Mouse (Mus musculus): ENCODE data around the gene Fbn1. TPM values are rescaled to one million over a fixed set of nuclear protein-coding genes. Genes with fewer than 3 reads are reported as not detected.

Gene Fbn1
- polyA plus RNA-seq, 1 experiment from 2014 or later = 32.5 TPM

DNA sequence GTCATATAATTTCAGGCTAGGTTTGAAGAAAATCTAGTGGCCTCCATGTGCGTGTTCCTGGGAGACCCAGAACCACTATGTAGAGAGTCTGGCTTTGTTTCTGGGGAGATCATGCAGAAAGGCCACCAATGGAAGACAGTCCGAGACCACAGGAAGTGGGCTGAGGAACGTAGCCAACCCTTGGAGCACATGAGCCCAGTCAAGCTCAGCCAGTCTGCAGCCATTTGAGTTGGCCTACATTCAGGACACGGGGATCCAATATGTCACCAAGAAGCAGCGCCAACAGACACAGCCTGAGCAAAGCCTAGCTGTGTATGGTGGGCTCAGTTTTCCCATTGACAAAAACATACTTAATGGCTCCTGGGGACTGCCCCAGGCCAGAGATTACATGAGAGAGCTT is 11.1 kb downstream of the Fbn1 start:
- peaks cover 3% of the 10 kb centered on the region; the same call in 1 of the 2 replicates for H3K36me3 ChIP-seq
- no peak overlapping the region for H3K27ac ChIP-seq
- H3K9me3 ChIP-seq = no peaks in the 10 kb centered on the region
- H3K9ac ChIP-seq = no peak overlapping the region
- no peaks in the 10 kb centered on the region for H3K27me3 ChIP-seq
- H3K4me3 ChIP-seq = no peak overlapping the region
- 84% methylated on average over 5 of the region's 5 CpGs for WGBS
- H3K4me2 ChIP-seq = no peak overlapping the region
- no peak for ATAC-seq (ENCODE audit: borderline replicate concordance, extremely low read depth, low FRiP score, low TSS enrichment)
- peaks cover 22% of the 10 kb centered on the region for H3K4me1 ChIP-seq

DNA sequence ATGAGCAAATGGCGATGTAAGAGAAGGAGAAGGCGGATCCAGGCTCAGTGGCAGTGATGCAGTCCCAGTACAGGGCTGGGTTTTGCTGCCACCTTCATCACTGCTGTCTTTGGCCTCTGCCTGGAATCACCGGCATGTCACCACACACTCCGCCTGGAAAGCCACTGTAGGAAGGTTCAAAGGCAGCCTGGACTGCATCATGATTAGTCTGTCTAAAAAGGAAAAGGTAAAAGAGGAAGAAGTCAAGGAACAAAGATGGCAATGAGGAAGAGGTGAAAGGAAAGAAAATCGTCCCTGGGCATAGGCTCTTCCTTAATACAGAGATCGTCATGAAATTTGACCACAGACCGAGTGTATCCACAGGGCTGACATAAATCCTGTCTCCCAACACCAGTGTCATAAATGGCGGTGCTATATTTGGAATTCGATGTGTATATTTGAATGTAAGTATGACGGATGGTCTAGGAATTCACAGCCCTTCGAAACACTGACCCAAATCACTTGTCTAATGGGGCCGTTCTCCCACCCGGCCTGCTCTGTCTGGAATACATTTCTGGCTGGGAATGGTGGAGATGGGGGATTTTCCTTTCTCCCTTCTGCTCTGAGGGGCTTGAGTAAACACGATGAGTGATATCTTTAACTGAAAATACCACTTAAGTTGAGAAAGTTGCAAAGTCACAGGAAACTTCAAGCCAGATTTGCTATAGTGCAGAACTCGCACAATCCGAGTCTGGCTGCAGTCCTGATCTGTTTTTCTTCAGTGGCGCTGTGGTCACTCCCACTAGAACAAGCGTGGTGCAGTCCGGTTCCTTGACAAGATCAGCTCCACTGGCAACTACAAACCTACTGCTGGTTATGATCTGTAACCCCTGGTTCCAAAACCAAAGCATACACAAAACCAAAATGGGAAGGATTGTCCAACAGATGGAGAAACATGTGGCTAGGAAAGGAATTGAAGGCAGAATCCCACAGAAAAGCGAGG is 12.7 kb downstream of the Fbn1 start:
- Histone ChIP-seq H3K4me3 (no peak overlapping the region), H3K9ac (no peak overlapping the region), H3K36me3 (peaks cover 3% of the 10 kb centered on the region; the same call in 1 of the 2 replicates), H3K9me3 (no peaks in the 10 kb centered on the region), H3K4me1 (peaks cover 22% of the 10 kb centered on the region), H3K4me2 (no peak overlapping the region), H3K27ac (no peak overlapping the region), H3K27me3 (no peaks in the 10 kb centered on the region)
- 55% methylated on average over 20 of the region's 20 CpGs for WGBS
- ATAC-seq (ENCODE audit: borderline replicate concordance, extremely low read depth, low FRiP score, low TSS enrichment) = no peak

DNA sequence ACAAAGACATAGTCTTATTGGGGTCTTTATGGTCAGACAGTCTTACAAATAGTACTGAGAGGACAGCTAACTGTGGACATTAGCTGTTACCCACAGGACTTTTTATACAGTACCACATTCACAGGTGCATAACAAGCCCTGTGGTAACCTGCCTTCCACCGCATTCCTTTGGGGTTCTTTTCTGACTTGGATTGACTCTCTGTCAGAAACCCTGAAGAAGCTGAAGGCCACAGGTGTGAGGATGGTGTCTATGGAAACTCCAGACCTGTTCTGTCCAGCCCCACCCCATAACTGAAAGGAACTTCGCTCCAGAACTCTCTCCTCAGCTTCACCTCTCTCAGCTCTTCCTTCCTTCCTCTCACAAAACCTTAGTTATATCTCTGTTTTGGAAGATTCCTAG is 13.5 kb downstream of the Fbn1 start:
- Histone ChIP-seq H3K9me3 (no peaks in the 10 kb centered on the region), H3K4me3 (no peak overlapping the region), H3K27ac (no peak overlapping the region), H3K4me1 (peaks cover 22% of the 10 kb centered on the region), H3K27me3 (no peaks in the 10 kb centered on the region), H3K9ac (no peak overlapping the region), H3K4me2 (no peak overlapping the region), H3K36me3 (peaks cover 3% of the 10 kb centered on the region; the same call in 1 of the 2 replicates)
- 92% methylated on average over 2 of the region's 2 CpGs for WGBS
- ATAC-seq (ENCODE audit: borderline replicate concordance, extremely low read depth, low FRiP score, low TSS enrichment) = no peak

DNA sequence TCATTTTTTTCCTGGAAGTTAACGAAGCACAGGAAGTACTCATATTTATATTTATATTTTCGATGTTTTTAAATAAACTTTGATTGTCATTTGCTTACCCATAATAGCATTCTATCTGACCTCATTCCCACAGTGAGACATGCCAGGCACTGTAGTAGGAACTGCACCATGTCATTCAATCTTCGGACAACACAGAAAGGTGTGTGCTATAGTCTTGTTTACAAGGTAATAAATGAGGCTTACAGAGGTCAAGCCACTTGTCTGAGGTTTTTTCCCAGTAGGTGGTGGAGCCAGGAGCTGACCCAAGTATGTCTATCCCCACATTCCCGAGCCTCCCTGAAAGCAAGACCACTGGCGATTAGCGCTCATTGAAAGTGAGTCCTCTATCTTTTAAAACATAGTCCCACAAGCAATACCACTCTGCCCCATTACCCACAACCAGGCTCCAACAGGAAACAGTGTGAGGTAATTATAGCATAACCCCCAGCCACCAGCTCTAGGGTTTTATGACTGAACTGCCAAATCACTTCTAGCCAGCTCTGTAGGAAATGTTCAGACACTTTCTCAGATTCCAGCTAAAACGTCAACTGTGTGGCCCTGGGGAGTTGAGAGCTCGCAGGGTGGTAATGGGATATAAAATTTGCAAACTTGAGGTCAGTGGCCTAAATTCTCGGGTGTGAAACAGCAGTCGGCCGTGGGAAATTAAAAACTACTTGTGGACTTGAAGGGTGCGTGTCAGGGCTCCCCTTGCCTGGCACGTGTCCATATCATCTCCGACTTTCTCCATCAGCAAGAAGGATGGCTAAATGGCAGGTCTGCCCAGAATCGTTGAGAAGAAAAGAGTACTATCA is 15.5 kb downstream of the Fbn1 start:
- peaks cover 22% of the 10 kb centered on the region for H3K4me1 ChIP-seq
- 0 out of 2 replicates have a peak overlapping the region, but pooled peaks have one; percentile 16 for H3K27ac ChIP-seq
- ATAC-seq (ENCODE audit: borderline replicate concordance, extremely low read depth, low FRiP score, low TSS enrichment) = no peak
- WGBS = 58% methylated on average over 15 of the region's 15 CpGs
- no peaks in the 10 kb centered on the region for H3K27me3 ChIP-seq
- no peak overlapping the region for H3K4me3 ChIP-seq
- no peaks in the 10 kb centered on the region for H3K9me3 ChIP-seq
- no peaks in the 10 kb centered on the region for H3K36me3 ChIP-seq
- no peak overlapping the region for H3K9ac ChIP-seq
- H3K4me2 ChIP-seq = no peak overlapping the region

DNA sequence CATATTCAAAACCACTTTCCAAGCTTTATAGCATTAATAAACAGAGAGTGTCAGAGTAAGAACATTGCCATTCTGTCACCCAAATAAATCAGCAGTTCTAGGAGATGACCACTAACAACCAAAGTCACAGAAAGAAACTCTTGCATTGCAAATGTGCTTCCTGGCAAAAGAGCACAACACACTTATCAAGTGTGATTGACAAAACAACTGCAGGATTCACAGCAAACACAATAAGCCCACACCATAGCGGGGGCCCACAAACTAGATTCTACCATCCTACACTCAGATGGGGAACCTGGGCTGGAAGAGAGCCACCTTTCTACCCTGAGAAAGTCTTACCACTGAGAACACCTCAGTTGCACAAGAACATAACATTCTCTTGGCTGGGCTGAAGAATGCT is 17.8 kb downstream of the Fbn1 start:
- H3K27ac ChIP-seq = no peak overlapping the region
- no peaks in the 10 kb centered on the region for H3K9me3 ChIP-seq
- H3K9ac ChIP-seq = no peak overlapping the region
- no peak overlapping the region for H3K4me3 ChIP-seq
- ATAC-seq (ENCODE audit: borderline replicate concordance, extremely low read depth, low FRiP score, low TSS enrichment) = no peak
- no peak overlapping the region for H3K4me2 ChIP-seq
- 80% methylated on average over 1 of the region's 1 CpGs for WGBS
- peaks cover 16% of the 10 kb centered on the region for H3K4me1 ChIP-seq
- no peaks in the 10 kb centered on the region for H3K36me3 ChIP-seq
- no peaks in the 10 kb centered on the region for H3K27me3 ChIP-seq

DNA sequence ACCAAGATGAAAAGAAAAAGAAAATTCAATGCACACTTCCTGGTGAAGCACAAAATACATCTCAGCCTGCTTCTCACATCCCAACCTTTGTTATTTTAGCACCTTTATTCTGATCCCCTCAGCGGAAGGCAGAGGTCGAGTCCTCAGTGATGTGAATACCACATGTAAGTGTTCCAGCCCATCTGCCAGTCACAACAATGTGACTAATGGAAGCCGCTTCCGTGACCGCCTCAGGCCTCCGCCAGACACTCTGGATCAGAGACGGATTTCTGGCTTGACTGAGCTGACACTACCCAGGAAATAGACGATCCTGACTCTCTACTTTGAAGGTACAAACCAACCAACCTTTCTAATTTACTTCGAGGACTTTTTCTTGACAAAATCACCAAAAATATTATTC is 22.9 kb downstream of the Fbn1 start:
- no peak overlapping the region for H3K9ac ChIP-seq
- no peaks in the 10 kb centered on the region for H3K9me3 ChIP-seq
- no peak overlapping the region for H3K4me3 ChIP-seq
- no peaks in the 10 kb centered on the region for H3K36me3 ChIP-seq
- H3K27me3 ChIP-seq = no peaks in the 10 kb centered on the region
- no peak for ATAC-seq (ENCODE audit: borderline replicate concordance, extremely low read depth, low FRiP score, low TSS enrichment)
- H3K4me1 ChIP-seq = peaks cover 26% of the 10 kb centered on the region
- 69% methylated on average over 9 of the region's 9 CpGs for WGBS
- H3K27ac ChIP-seq = peak overlapping the region; percentile 6
- H3K4me2 ChIP-seq = no peak overlapping the region

DNA sequence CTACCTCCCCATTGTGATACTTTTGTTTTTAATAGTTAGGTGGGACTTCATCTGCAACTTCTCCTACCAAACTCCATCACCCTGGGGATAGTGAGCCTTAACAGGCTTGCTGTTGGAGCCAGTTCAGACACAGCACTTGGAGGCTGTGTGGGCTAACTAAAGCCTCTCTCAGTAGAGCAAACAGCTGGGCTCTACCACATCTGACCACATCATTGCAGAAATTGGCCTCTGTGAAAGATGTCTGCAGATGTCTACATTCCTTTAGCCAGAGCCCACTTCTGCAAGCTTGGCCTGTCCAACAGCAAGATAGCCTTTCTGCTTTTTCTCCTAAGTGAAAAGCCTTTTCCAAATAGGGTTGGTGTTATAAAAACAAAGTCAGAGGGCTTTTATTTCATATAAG is 23.6 kb downstream of the Fbn1 start:
- ATAC-seq (ENCODE audit: borderline replicate concordance, extremely low read depth, low FRiP score, low TSS enrichment) = peak; percentile 55
- Histone ChIP-seq H3K27ac (peak overlapping the region; percentile 43), H3K4me1 (peaks cover 34% of the 10 kb centered on the region), H3K9me3 (no peaks in the 10 kb centered on the region), H3K36me3 (no peaks in the 10 kb centered on the region), H3K27me3 (no peaks in the 10 kb centered on the region), H3K9ac (no peak overlapping the region), H3K4me2 (no peak overlapping the region), H3K4me3 (no peak overlapping the region)

DNA sequence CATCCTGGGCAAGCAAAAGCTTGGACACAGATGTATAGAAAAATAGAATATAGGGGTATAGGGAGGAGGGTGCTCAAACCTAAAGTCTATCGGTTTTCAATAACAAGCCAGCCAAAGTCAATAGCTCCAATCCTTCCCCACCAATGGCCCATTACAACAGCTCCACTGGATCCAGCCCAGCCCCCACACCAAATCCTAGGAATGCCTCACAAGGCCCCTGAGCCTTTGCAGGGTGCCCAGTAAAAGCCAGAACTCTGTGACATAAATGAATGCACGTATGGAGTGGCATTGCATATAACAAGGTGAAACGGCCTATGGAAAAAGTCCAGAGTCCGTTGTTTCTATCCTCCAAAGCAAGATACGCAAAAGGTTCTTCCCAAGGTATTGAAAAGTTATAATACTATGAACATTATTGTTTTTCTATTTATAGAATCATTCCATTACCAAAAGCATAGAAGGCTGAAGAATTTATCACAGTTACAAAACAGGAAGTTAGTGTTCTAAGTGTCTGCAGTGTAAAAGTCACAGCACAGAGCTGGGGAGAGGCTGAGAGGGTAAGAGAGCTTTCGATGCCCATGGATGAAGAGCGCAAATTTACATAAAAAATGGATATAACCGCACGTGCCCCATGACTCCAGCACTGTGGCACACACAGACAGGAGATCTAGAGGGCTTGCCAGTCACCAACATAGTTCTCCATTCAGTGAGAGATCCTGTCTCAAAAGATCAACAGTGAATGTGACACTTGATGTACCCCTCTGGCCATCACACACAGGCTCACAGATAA is 26.1 kb downstream of the Fbn1 start:
- Histone ChIP-seq H3K4me2 (no peak overlapping the region), H3K9me3 (no peaks in the 10 kb centered on the region), H3K9ac (no peak overlapping the region), H3K36me3 (no peaks in the 10 kb centered on the region), H3K27ac (peak overlapping the region; percentile 63; the same call in 1 of the 2 replicates), H3K4me3 (no peak overlapping the region), H3K4me1 (peaks cover 42% of the 10 kb centered on the region), H3K27me3 (no peaks in the 10 kb centered on the region)
- ATAC-seq (ENCODE audit: borderline replicate concordance, extremely low read depth, low FRiP score, low TSS enrichment) = no peak
- WGBS = 85% methylated on average over 9 of the region's 9 CpGs

DNA sequence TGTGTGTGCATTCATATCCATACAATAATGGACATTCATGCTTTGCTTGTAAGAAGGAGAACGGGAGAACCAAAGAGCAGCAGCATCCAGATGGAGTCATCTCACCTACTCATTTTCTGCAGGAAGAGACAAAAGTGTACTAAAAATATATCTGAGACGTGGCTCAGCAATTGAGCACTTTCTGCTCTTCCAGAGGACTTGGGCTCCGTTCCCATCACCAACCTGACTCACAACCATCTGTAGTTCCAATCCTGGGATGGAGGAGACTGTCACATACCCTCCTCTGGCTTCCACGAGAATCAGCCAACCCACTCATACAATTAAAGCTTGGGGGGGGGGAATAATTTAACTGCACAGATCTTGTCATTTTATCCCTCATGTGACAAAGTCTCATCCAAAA is 26.7 kb downstream of the Fbn1 start:
- no peak overlapping the region for H3K9ac ChIP-seq
- peak overlapping the region; percentile 63 for H3K27ac ChIP-seq
- no peaks in the 10 kb centered on the region for H3K27me3 ChIP-seq
- WGBS = 76% methylated on average over 4 of the region's 4 CpGs
- ATAC-seq (ENCODE audit: borderline replicate concordance, extremely low read depth, low FRiP score, low TSS enrichment) = no peak
- H3K4me2 ChIP-seq = no peak overlapping the region
- no peaks in the 10 kb centered on the region for H3K9me3 ChIP-seq
- H3K4me3 ChIP-seq = no peak overlapping the region
- no peaks in the 10 kb centered on the region for H3K36me3 ChIP-seq
- peaks cover 47% of the 10 kb centered on the region for H3K4me1 ChIP-seq

DNA sequence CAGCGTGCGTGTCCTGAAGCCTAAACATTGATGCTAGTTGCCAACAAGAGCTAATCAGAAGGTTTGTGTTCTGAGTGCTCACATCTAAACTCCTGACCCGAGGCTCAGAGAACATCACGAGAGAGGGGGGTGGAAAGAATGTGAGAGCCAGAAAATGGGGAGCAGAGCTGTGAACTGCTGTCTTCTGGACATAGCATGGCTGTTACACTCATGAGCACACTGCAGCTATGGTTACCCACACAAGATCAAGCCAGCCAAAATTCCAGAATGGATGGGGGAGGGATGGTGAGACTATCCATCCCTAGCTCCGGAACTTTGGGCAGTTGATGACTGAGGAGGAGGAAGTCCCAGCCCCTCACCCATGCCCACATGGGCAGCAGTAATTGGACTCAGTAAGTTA is 27.7 kb downstream of the Fbn1 start:
- peak overlapping the region; percentile 63 for H3K27ac ChIP-seq

DNA sequence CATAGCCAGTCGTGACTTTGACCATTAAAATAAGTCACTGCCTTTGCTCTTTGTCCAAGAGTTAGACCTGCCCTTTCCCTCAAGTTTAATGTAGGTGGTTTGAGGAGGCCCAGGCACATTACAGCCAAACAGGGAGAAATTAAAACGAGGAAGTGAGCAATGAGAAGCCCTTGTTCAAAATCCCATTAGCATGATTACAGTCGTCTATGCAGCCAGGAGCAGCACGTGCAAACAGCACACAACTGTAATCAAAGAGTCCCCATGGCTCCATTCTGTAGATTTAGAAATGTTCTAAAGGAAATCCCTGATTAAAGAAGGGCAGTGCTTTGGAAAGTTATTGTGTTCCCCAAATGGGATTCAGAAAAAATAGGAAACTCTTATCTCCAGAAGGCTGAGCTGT is 29.1 kb downstream of the Fbn1 start:
- no peaks in the 10 kb centered on the region for H3K27me3 ChIP-seq
- H3K36me3 ChIP-seq = no peaks in the 10 kb centered on the region
- no peaks in the 10 kb centered on the region for H3K9me3 ChIP-seq
- ATAC-seq (ENCODE audit: borderline replicate concordance, extremely low read depth, low FRiP score, low TSS enrichment) = no peak
- H3K27ac ChIP-seq = no peak overlapping the region
- H3K4me1 ChIP-seq = peaks cover 48% of the 10 kb centered on the region
- WGBS = 60% methylated on average over 4 of the region's 4 CpGs
- H3K4me2 ChIP-seq = no peak overlapping the region
- no peak overlapping the region for H3K4me3 ChIP-seq
- no peak overlapping the region for H3K9ac ChIP-seq

More for the DNA sequence above, 27.7 kb downstream of the Fbn1 start:
- peak; percentile 91 for ATAC-seq (ENCODE audit: borderline replicate concordance, extremely low read depth, low FRiP score, low TSS enrichment)
- 31% methylated on average over 5 of the region's 5 CpGs for WGBS
- no peaks in the 10 kb centered on the region for H3K9me3 ChIP-seq
- no peak overlapping the region for H3K4me3 ChIP-seq
- H3K4me2 ChIP-seq = peak overlapping the region; percentile 17; the same call in 1 of the 2 replicates
- H3K4me1 ChIP-seq = peaks cover 49% of the 10 kb centered on the region
- H3K27me3 ChIP-seq = no peaks in the 10 kb centered on the region
- H3K9ac ChIP-seq = no peak overlapping the region
- no peaks in the 10 kb centered on the region for H3K36me3 ChIP-seq

Data from lung, embryonic 15.5 days (tissue).